Mouse (Mus musculus): ENCODE data around the gene Sco2.

- TF ChIP-seq CTCF (IDR thresholded peaks at IDR 0.05) (no peak), POLR2A (IDR thresholded peaks at IDR 0.05; ENCODE audit: insufficient read depth, low read depth, low read length) (no peak)
These were observed 1.1 kb downstream of the Sco2 start for GRCm38 (mm10) chr15:89372536-89372935.
